Mouse (Mus musculus) forelimb bud, embryonic 11.5 days (tissue): Measurements from ENCODE around the gene Calm2.
A peak's percentile ranks its signal among the peaks of the same experiment; 100 is the strongest.

Experiments
- DNase-seq: peaks from one replicate; pipeline ENCODE4 v3.0.0-alpha.2; 2012; ENCODE audit warnings: low read depth, low spot score

Calm2 gene

GRCm38 (mm10) chr17:87459750-87460668 lies 13.3 kb upstream of the Calm2 start:
- DNase-seq = peak; percentile 39

DNA sequence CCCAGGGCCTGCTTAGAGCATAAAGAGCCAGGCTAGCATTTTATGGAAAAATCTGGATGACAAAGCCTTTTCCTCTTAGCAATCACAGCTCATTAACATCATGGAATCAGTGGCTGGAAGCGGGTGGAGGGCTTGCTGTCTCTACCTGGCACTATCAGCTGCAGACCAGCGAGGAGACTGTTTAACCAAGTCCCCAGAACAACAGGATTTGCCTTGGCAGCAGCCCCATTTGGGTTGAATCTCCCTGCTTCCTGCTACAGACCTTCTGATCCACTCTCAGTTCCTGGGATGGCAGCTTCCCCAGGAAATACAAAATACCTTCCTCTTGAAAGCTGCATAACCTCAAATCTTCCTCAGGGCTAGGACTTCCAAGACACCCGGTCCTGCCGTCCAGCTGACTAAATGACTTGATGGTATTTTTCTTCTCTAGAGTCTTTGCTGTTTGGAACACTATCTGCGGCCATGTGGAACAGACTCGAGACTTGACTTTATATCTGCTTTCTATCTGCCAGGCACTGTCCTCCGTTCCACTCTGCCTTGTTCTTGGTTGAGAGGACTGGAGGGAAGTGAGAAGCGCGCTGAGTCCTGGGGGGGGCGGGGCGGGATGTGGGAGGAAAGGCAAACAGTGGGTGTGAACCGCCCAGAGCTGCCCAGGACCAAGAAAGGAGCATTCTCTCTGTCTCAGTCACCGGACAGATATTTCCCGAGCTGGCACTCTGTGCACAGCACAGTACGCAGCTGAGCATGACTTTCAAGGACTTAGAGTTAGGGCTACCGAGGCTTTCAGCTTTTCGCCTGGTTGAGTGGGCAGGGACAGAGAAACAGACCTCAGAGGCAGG lies 12.4 kb upstream of the Calm2 start:
- no peak for DNase-seq

DNA sequence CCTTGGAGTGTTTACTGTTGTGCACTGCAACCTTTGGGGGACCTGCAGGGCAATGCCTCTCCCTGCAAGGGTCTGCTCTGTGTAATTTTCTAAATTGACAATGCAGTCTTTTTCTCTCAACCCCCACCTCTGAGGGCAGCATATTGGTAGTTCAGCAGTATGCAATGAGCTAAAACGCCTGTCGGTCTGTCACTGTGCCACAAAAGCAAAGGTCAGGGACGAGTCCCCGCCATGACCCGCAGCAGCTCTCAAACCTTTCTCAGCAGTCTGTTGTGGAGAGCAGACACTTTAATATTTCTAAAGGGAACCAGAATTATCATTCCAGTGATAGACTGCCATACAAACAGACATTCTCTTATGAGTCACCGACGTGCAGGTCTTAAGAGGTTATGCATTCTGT lies 11.2 kb upstream of the Calm2 start:
- DNase-seq = no peak

GRCm38 (mm10) chr17:87454121-87454520 lies 7.4 kb upstream of the Calm2 start:
- no peak for DNase-seq

GRCm38 (mm10) chr17:87453336-87453735 lies 6.6 kb upstream of the Calm2 start:
- DNase-seq = no peak

GRCm38 (mm10) chr17:87448881-87449280 lies 2.1 kb upstream of the Calm2 start:
- DNase-seq = no peak

- DNase-seq = no peak
Measured at GRCm38 (mm10) chr17:87448339-87448738, 1.6 kb upstream of the Calm2 start.

DNA sequence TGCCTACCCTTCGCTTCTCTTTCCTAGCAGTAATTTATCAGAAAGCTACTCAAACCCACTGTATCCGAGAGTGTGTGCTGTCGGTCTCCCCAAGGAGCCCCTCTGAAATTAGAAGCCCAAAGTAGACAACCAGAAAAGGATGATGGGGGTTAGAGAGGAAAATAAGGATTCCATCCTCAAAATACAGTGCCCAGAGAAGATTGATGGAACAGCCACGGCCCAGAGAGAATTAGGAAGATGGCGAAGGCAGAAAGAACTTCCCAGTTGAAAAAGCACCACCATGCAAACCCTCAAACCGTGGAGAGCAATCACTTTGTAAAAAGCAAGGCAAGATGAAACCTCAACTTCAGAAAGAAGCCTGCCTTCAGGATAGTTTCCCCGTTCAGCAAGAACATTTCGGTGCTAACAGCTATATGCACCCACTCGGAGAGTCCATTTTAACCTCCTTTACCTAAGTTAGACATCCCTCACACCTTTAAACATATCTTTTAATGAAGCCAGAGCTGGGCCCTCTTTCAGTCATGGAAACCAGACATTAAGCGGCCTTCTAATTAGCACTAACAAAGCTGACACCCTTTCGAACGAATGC lies 971 bp upstream of the Calm2 start:
- no peak for DNase-seq

- peak; percentile 82 for DNase-seq
Measured at GRCm38 (mm10) chr17:87445917-87446766, 593 bp downstream of the Calm2 start.

DNA sequence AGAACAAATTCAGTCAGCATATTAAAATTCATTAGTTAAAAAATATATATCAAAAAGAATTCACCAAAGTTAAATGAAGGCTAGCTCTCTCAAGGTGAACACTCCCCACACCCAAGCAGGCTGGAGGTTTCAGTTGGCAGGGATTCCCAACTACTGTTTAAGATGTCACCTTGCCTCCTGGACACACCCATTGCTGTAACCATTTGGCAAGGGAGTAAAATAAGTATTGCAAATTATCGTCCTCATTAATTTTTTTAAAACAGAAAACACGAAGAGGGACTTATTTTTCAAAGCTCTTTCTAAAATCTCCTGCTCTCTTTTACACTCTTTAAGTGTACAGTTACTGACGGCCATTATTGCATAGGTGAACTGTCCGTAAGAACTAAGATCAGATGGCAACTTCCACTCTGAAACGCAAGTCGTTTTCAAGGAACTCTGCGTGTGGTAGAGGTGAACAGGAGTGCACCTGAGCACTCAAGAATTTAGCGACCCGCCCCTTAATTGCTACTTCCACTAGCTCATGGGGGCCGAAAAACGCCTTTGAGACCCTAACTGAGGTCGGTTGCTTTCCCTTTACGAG lies 1.3 kb downstream of the Calm2 start:
- no peak for DNase-seq

GRCm38 (mm10) chr17:87444763-87445162 lies 2.0 kb downstream of the Calm2 start:
- no peak for DNase-seq

- no peak for DNase-seq
Measured at GRCm38 (mm10) chr17:87441537-87441936, 5.2 kb downstream of the Calm2 start.

DNA sequence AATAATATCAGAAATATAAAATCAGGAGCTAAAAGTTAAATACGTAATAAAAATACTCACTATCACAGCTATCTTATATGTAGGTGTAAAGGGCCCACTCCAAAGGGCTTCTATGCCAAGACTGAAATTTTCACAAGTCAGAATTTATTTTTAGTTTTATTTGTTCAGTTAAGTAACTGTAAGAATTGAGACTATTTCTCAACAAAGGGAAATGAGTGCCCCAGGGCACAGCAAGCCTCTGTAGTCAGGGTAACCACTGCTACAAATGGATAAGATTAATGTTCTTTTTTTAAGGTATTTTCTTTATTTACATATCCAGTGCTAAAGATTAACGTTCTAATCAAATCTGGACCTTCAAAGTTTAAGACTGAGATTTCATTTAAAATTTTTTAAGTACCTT lies 7.3 kb downstream of the Calm2 start:
- no peak for DNase-seq

DNA sequence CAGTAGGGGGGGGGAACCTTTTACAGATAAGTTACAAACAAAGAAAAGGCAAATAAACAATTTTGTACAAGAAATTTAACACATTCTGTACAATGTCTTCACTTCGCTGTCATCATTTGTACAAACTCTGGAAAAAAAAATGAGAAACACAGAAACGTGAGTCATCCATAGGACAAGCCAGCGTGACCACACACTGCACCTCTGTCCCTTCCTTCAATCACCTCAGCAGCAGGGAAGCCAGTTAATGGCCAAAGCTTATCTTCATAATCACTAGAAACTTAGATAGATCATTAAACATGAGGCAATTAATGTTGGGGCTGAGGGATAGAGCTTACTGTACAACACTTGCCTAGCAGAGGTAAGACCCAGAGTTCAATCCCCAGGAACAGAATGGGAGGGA lies 12.8 kb downstream of the Calm2 start:
- no peak for DNase-seq

- no peak for DNase-seq
Measured at GRCm38 (mm10) chr17:87432743-87433142, 14.0 kb downstream of the Calm2 start.

GRCm38 (mm10) chr17:87432314-87432713 lies 14.4 kb downstream of the Calm2 start:
- no peak for DNase-seq

- no peak for DNase-seq
Measured at GRCm38 (mm10) chr17:87429431-87429830, 17.3 kb downstream of the Calm2 start.

GRCm38 (mm10) chr17:87427511-87427910 lies 19.2 kb downstream of the Calm2 start, which contains the start of gene Stpg4:
TSS of gene Stpg4 (minus strand) at chr17:87427741.
- DNase-seq = no peak

- no peak for DNase-seq
Measured at GRCm38 (mm10) chr17:87418082-87418481, 28.7 kb downstream of the Calm2 start.

DNA sequence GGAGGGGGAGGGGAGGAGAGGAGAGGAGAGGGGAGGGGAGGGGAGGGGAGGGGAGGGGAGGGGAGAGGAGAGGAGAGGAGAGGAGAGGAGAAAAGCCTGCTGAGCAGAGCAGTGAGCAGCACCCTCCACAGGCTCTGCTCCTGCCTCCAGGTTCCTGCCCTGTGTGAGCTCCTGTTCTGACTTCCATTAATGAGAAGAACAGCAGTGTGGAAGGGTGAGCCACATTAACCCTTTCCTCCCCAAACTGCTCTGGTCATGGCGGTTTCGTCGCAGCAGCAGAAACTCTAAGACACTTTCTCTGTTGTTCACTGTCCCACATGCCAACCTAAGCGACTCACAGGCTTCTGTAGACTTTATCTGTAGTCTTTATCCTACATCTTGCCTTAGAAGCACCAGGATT lies 40.1 kb downstream of the Calm2 start:
- DNase-seq = no peak

DNA sequence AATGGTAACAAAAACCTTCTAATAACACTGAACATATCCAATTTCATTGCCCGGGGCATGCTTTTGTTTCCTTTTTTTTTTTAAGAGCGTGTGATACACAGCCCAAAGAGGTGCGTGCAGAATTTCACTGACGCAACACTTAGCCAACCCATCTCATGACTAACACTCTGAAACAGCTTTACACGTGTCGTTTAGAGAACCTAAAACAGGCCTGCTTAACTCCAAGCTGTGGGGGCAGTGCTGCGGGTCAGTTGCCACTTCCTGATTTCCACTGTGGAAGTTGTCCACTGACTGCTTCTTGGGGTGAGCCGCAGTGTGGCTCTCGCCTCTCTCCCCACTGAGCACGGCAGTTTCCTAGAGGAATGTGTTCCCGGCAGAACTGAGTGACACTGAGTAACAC lies 41.2 kb downstream of the Calm2 start:
- no peak for DNase-seq
